Mouse (Mus musculus) inflammation-experienced regulatory T-cells (primary cell): ENCODE data around the gene Sec22b. TPM values are rescaled to one million over a fixed set of nuclear protein-coding genes. Genes with fewer than 3 reads are reported as not detected.

Experiments used
- polyA plus RNA-seq, 2 experiments: library from polyadenylated mRNA; unstranded; fragments of 100-300 nt; shearing (Covaris generic); gene quantifications; one replicate each; pipeline ENCODE4 v1.2.1; 2017

Sec22b gene
- 10 to 100 TPM; 90.1 to 91.9 TPM for polyA plus RNA-seq

DNA sequence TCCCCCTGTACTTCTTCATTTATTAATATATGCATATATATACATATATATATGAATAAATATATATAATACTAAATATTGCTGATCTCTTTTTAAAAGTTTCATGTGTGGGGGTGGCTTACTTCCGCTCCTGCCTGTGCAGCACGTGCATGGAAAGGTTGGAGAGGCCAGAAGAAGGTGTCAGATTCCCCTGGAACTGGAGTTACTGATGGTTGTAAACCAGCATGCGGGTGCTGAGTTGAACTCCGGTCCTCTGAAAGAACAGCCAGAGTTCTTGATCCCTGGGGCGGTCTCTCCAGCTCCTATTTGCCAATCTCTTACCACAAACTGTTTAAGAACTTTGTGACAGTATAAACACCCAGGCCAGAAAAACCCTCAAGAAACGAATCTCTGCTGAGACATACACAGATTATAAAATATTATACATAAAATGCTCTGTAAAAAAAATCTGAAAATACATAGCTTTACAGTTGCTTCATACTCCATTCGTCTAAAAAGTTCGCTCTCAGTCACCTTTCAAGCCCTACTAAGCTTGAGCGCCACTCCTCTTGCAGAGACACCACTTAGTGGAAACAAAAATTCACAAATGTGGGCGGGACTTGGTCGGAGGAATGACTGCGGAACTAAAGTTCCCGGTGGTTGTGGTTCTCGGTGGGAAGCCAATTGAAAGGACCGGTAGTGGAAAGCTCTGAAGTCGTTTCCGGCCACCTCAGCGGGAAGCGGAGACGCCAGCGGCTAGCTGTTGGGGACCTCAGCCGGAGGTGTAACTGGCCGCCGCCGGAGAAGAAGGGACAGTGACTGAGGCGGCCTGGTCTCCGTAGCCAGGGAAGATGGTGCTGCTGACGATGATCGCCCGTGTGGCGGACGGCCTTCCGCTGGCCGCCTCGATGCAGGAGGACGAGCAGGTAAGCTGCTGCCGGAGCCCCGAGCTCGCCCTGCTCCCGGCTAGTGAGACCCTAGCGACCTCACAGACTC is at the start of gene Sec22b:
Gene Sec22b (plus strand): TSS at position 675 of the 975 bp plus-strand sequence.

DNA sequence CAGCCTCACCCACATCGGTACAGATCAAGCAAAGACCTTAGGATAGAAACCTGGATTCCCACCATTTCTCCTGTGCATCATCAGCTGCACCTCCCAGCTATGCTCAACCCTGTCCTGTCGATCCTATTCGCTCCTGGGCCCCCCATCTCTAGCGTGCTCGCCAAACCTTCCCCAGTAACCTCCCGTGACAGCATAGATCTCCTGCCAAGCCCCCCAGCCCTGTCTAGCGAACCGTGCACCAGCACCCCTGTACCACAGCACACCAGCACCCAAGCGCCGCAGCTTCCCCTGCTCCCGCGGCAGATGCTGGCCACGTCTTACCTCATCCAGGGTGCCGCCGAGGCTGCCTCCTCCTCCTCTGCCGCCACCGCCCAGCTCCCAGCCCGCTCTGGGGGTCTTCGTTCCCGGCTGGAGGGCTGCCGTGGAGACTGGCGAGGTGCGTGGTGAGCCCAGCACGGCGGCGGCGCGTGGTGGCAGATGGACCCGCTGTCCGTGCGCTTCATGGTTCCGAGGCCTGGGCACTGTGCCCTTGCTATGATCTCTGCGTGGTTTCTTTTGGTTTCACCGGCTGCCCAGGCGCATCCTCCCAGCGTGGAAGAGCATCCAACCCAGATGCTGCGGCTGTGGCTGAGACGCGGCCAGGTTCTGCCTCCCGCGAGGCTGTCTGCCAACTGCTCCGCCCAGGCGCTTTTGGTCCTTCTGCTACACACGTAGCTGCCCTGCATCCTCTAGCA is 12.7 kb upstream of the Sec22b start, which contains the start of gene Pde4dip:
Gene Pde4dip (minus strand): TSS at position 540 of the 734 bp plus-strand sequence.

Other genes starting within 250 kb of the Sec22b start
- gene Prkab2, start 243.0 kb upstream of the Sec22b start, polyA plus RNA-seq = 1 to 10 TPM; 2.1 to 4.7 TPM
- not detected for gene Gm17651, start 226.5 kb upstream of the Sec22b start, polyA plus RNA-seq
- gene Pde4dip, start 12.5 kb upstream of the Sec22b start, polyA plus RNA-seq = 10 to 100 TPM; 20.9 to 30.1 TPM
- 10 to 100 TPM; 31.4 to 34.9 TPM for gene Notch2, start 112.3 kb downstream of the Sec22b start, polyA plus RNA-seq